Mouse (Mus musculus): ENCODE measurements around the gene R3hdm2. TPM values are rescaled to one million over a fixed set of nuclear protein-coding genes. Genes with fewer than 3 reads are reported as not detected.

Gene R3hdm2
- polyA plus RNA-seq, 1 experiment from 2014 or later: 36.1 TPM

DNA sequence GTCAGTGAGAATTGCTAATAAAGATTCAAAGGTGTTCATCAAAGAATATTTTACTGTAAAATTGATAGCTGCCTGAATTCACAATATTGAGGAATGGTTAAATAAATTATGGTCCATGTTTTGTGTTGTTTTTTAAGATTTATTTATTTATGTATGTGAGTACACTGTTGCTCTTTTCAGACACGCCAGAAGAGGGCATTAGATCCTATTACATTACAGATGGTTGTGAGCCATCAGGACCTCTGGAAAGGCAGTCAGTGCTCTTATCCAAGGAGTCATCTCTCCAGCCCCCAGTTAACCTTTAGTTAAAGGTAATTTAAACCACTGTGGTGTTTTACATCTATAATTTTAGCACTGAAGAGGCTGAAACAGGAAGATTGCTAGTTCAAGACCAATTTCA, 49.4 kb downstream of the R3hdm2 start:
- no peaks in the 10 kb centered on the region for H3K27me3 ChIP-seq (ENCODE audit: control insufficient read depth, insufficient read depth, low read length)
- ATAC-seq (replicated peaks; ENCODE audit: insufficient number of reproducible peaks, low FRiP score, low TSS enrichment, low read depth): no peak
- DNase-seq (ENCODE audit: low spot score): no peak
- H3K36me3 ChIP-seq (replicated peaks; ENCODE audit: control insufficient read depth, insufficient read depth, low read depth, low read length): no peaks in the 10 kb centered on the region
- H3K9ac ChIP-seq (replicated peaks; ENCODE audit: low read length): no peak overlapping the region
- H3K27ac ChIP-seq (replicated peaks; ENCODE audit: low read depth, low read length): no peak overlapping the region
- no peak overlapping the region for H3K4me3 ChIP-seq (ENCODE audit: low read depth, low read length)
- H3K4me2 ChIP-seq (ENCODE audit: low read depth, low read length): no peak overlapping the region
- no peaks in the 10 kb centered on the region for H3K4me1 ChIP-seq (ENCODE audit: control insufficient read depth, insufficient read depth, low read length)
- 61% methylated on average over 1 of the region's 1 CpGs for WGBS
- no peaks in the 10 kb centered on the region for H3K9me3 ChIP-seq (replicated peaks; ENCODE audit: control insufficient read depth, low read length)

DNA sequence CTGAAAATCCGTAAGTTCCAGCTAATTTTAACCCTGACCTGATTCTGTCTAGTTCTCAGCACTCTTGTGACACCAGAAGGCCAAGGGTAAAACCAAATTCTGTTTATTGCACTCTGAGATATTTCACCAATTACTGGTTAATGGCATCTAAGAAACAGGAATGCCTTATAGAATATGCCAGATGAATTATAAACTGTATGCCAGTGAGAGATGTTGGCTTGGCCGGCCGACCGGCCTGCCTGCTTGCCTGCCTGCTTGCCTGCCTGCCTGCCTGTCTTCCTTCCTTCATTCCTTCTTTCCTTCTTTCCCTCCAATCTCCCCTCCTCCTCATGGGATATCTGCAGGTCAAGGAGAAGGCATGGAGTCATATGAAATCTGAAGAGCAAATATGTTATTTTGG, 52.3 kb downstream of the R3hdm2 start:
- Histone ChIP-seq H3K4me2 (ENCODE audit: low read depth, low read length) (no peak overlapping the region), H3K9me3 (replicated peaks; ENCODE audit: control insufficient read depth, low read length) (no peaks in the 10 kb centered on the region), H3K4me3 (ENCODE audit: low read depth, low read length) (no peak overlapping the region), H3K27ac (replicated peaks; ENCODE audit: low read depth, low read length) (no peak overlapping the region), H3K36me3 (replicated peaks; ENCODE audit: control insufficient read depth, insufficient read depth, low read depth, low read length) (no peaks in the 10 kb centered on the region), H3K4me1 (ENCODE audit: control insufficient read depth, insufficient read depth, low read length) (no peaks in the 10 kb centered on the region), H3K27me3 (ENCODE audit: control insufficient read depth, insufficient read depth, low read length) (no peaks in the 10 kb centered on the region), H3K9ac (replicated peaks; ENCODE audit: low read length) (no peak overlapping the region)
- ATAC-seq (replicated peaks; ENCODE audit: insufficient number of reproducible peaks, low FRiP score, low TSS enrichment, low read depth): no peak
- WGBS: 96% methylated on average over 4 of the region's 4 CpGs
- DNase-seq (ENCODE audit: low spot score): no peak

DNA sequence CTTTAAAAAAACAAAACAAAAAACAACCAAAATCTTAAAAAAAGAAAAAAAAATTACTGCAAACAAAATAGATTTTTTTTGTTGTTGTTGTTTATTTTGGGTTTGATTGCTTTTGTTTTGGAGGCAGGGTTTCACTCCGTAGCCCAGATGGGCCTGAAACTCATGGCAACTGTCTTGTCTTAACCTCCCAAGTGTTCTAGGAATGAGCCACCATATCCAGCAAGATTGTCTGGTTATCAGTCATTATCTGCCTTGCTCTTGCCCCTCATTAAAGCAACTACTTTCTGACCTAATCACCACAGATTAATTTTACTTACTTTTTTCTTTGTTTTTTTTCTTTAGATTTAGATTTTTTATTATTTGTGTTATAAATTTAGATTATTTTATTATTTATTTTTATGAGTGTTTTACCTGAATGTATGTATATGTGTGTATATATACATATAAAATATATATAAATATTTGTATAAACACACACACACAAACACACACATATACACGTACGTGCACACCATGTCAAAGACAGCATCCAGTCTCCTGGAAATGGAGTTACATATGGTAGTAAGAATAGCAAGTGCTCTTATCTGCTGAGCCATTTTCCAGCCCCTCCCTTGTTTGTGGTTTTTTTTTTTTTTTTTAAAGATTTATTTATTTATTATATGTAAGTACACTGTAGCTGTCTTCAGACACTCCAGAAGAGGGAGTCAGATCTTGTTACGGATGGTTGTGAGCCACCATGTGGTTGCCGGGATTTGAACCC, 57.4 kb downstream of the R3hdm2 start:
- Histone ChIP-seq H3K4me1 (ENCODE audit: control insufficient read depth, insufficient read depth, low read length) (no peaks in the 10 kb centered on the region), H3K27me3 (ENCODE audit: control insufficient read depth, insufficient read depth, low read length) (no peaks in the 10 kb centered on the region), H3K9me3 (replicated peaks; ENCODE audit: control insufficient read depth, low read length) (no peaks in the 10 kb centered on the region), H3K36me3 (replicated peaks; ENCODE audit: control insufficient read depth, insufficient read depth, low read depth, low read length) (no peaks in the 10 kb centered on the region), H3K27ac (replicated peaks; ENCODE audit: low read depth, low read length) (no peak overlapping the region), H3K9ac (replicated peaks; ENCODE audit: low read length) (no peak overlapping the region), H3K4me3 (ENCODE audit: low read depth, low read length) (no peak overlapping the region), H3K4me2 (ENCODE audit: low read depth, low read length) (no peak overlapping the region)
- WGBS: 83% methylated on average over 5 of the region's 5 CpGs
- ATAC-seq (replicated peaks; ENCODE audit: insufficient number of reproducible peaks, low FRiP score, low TSS enrichment, low read depth): no peak
- no peak for DNase-seq (ENCODE audit: low spot score)

DNA sequence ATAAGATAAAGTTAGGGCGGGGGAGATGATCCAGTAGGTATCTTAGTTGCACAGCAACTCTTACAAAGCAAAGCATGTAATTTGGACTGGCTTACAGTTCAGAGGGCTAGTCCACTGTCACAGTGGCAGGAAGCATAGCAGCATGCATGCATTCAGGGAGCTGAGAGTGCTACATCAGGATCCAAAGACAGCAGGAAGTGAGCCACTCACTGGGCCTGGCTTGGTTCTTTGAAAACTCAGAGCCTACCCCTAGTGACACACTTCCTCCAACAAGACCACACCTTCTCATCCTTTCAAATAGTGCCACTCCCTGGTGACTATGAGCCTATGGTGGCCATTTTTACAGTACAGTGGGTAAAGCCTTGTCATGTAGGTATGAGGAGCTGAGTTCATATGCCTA, 73.6 kb downstream of the R3hdm2 start:
- H3K4me3 ChIP-seq (ENCODE audit: low read depth, low read length): no peak overlapping the region
- no peak overlapping the region for H3K27ac ChIP-seq (replicated peaks; ENCODE audit: low read depth, low read length)
- 94% methylated on average over 1 of the region's 1 CpGs for WGBS
- peaks cover 5% of the 10 kb centered on the region for H3K36me3 ChIP-seq (replicated peaks; ENCODE audit: control insufficient read depth, insufficient read depth, low read depth, low read length)
- ATAC-seq (replicated peaks; ENCODE audit: insufficient number of reproducible peaks, low FRiP score, low TSS enrichment, low read depth) (no peak), DNase-seq (ENCODE audit: low spot score) (no peak)
- no peaks in the 10 kb centered on the region for H3K27me3 ChIP-seq (ENCODE audit: control insufficient read depth, insufficient read depth, low read length)
- no peak overlapping the region for H3K4me2 ChIP-seq (ENCODE audit: low read depth, low read length)
- no peaks in the 10 kb centered on the region for H3K4me1 ChIP-seq (ENCODE audit: control insufficient read depth, insufficient read depth, low read length)
- H3K9ac ChIP-seq (replicated peaks; ENCODE audit: low read length): no peak overlapping the region
- H3K9me3 ChIP-seq (replicated peaks; ENCODE audit: control insufficient read depth, low read length): no peaks in the 10 kb centered on the region

DNA sequence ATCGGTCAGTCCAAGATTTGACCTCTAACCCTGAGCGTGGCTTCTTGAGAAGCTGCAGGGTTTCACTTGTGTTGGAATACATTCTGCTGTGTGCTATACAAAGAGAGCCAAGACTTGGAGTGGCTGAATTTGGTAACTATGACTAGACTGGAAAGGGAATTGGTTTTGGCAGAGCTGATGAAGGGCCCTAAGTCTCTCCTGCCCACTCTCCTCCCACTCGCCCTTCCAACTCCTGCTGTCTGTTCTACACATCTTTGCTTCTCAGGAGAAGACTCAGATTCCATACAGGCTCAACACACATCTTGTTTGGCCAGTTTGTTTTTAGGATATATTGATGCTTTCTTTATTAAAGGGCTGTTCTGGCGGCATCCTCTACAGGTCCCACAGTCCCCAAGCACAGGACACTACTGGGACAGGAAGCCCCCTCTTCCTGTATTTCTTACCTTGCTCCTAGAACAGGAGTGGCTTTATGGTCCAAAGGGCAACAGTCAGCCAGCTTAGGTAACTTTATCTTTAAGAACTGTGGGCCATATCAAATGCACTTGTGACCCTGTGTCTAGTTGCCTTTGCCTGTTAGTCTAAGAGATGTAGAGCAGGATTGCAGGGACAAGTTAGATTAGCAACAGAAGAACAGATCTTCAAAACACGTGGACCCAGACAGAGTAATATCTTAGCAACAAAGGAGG, 82.4 kb downstream of the R3hdm2 start:
- no peaks in the 10 kb centered on the region for H3K4me1 ChIP-seq (ENCODE audit: control insufficient read depth, insufficient read depth, low read length)
- H3K27me3 ChIP-seq (ENCODE audit: control insufficient read depth, insufficient read depth, low read length): no peaks in the 10 kb centered on the region
- H3K4me2 ChIP-seq (ENCODE audit: low read depth, low read length): no peak overlapping the region
- ATAC-seq (replicated peaks; ENCODE audit: insufficient number of reproducible peaks, low FRiP score, low TSS enrichment, low read depth) (no peak), DNase-seq (ENCODE audit: low spot score) (no peak)
- H3K9me3 ChIP-seq (replicated peaks; ENCODE audit: control insufficient read depth, low read length): no peaks in the 10 kb centered on the region
- no peak overlapping the region for H3K4me3 ChIP-seq (ENCODE audit: low read depth, low read length)
- 74% methylated on average over 5 of the region's 5 CpGs for WGBS
- no peaks in the 10 kb centered on the region; the same call in 1 of the 2 replicates for H3K36me3 ChIP-seq (replicated peaks; ENCODE audit: control insufficient read depth, insufficient read depth, low read depth, low read length)
- H3K9ac ChIP-seq (replicated peaks; ENCODE audit: low read length): no peak overlapping the region
- H3K27ac ChIP-seq (replicated peaks; ENCODE audit: low read depth, low read length): no peak overlapping the region

DNA sequence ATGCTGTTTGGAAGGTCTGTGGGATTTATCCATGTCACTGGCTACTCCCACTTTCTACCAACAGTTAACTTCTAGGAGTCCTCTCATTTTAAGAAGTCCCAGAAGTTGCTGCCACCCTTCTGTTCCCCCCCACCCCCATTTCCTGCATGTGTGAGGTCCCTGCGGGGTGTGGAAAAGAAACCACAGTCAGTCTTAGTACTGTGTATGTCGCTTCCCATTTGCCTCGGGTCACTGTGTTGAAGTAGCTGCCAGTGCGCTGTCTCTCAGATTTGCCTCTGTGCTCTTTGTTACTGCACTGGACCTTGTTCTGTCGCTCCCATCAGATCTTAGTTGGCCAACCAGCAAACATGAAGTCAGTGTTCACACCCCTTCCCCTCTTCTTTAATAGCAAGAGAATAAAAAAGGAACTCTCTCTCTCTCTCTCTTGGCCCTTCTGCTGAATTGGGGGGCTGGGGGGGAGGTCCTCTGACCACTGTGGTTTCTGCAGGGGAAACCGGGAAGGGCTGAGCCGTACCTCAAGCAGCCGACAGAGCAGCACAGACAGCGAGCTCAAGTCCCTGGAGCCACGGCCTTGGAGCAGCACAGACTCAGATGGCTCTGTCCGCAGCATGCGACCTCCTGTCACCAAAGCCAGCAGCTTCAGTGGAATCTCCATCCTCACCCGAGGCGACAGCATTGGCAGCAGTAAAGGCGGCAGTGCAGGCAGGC, 91.3 kb downstream of the R3hdm2 start:
- Histone ChIP-seq H3K27ac (replicated peaks; ENCODE audit: low read depth, low read length) (no peak overlapping the region), H3K9ac (replicated peaks; ENCODE audit: low read length) (no peak overlapping the region), H3K4me2 (ENCODE audit: low read depth, low read length) (no peak overlapping the region), H3K4me3 (ENCODE audit: low read depth, low read length) (no peak overlapping the region), H3K4me1 (ENCODE audit: control insufficient read depth, insufficient read depth, low read length) (no peaks in the 10 kb centered on the region), H3K27me3 (ENCODE audit: control insufficient read depth, insufficient read depth, low read length) (no peaks in the 10 kb centered on the region), H3K36me3 (replicated peaks; ENCODE audit: control insufficient read depth, insufficient read depth, low read depth, low read length) (no peaks in the 10 kb centered on the region; the same call in none of the 2 replicates), H3K9me3 (replicated peaks; ENCODE audit: control insufficient read depth, low read length) (no peaks in the 10 kb centered on the region)
- WGBS: 42% methylated on average over 15 of the region's 15 CpGs
- ATAC-seq (replicated peaks; ENCODE audit: insufficient number of reproducible peaks, low FRiP score, low TSS enrichment, low read depth) (no peak), DNase-seq (ENCODE audit: low spot score) (no peak)

DNA sequence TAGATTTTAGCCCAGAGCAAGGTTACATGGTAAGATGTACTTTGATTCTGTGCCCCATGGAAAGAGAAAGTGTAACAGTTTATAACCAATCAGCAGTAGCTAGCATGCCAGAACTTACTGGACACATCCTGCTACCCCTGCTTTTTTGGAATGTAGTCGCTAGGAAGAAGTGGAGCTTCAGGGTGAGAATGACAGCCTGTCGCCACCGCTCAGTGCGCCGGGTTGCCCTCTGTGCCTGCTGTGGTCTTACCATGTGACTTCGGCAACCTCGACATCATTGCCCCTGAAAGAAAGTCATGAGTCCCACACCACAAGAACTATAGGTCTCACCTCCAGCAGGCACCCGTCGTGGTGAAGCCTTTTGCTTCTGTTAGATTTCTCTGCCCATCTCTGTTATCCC, 92.6 kb downstream of the R3hdm2 start:
- no peaks in the 10 kb centered on the region; the same call in none of the 2 replicates for H3K36me3 ChIP-seq (replicated peaks; ENCODE audit: control insufficient read depth, insufficient read depth, low read depth, low read length)
- H3K4me3 ChIP-seq (ENCODE audit: low read depth, low read length): no peak overlapping the region
- no peak overlapping the region for H3K27ac ChIP-seq (replicated peaks; ENCODE audit: low read depth, low read length)
- 78% methylated on average over 9 of the region's 9 CpGs for WGBS
- no peak for DNase-seq (ENCODE audit: low spot score)
- H3K4me2 ChIP-seq (ENCODE audit: low read depth, low read length): no peak overlapping the region
- no peak overlapping the region for H3K9ac ChIP-seq (replicated peaks; ENCODE audit: low read length)
- H3K9me3 ChIP-seq (replicated peaks; ENCODE audit: control insufficient read depth, low read length): no peaks in the 10 kb centered on the region
- H3K4me1 ChIP-seq (ENCODE audit: control insufficient read depth, insufficient read depth, low read length): no peaks in the 10 kb centered on the region
- ATAC-seq (replicated peaks; ENCODE audit: insufficient number of reproducible peaks, low FRiP score, low TSS enrichment, low read depth): no peak
- no peaks in the 10 kb centered on the region for H3K27me3 ChIP-seq (ENCODE audit: control insufficient read depth, insufficient read depth, low read length)

DNA sequence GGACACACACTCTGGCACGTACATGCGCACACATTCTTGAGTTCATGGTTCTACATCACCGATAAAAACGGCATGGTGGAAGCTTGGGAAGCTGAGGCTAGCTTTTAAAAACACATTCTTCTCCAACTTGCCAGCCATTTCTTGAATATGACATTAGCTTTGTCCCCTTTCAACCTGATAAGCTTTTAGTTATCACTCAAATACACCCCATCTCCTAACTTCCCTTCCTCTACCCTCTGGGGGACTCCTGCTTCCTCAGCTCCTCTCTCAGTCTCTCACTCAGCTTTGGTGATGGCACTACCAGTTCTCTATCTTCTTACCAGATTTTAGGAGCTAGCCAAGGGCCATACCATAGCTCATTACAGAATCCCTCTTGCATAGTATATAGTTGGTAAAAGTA, 95.0 kb downstream of the R3hdm2 start:
- Histone ChIP-seq H3K27me3 (ENCODE audit: control insufficient read depth, insufficient read depth, low read length) (no peaks in the 10 kb centered on the region), H3K4me3 (ENCODE audit: low read depth, low read length) (no peak overlapping the region), H3K27ac (replicated peaks; ENCODE audit: low read depth, low read length) (no peak overlapping the region), H3K4me2 (ENCODE audit: low read depth, low read length) (no peak overlapping the region), H3K9me3 (replicated peaks; ENCODE audit: control insufficient read depth, low read length) (no peaks in the 10 kb centered on the region), H3K4me1 (ENCODE audit: control insufficient read depth, insufficient read depth, low read length) (no peaks in the 10 kb centered on the region), H3K9ac (replicated peaks; ENCODE audit: low read length) (no peak overlapping the region), H3K36me3 (replicated peaks; ENCODE audit: control insufficient read depth, insufficient read depth, low read depth, low read length) (no peaks in the 10 kb centered on the region; the same call in 1 of the 2 replicates)
- DNase-seq (ENCODE audit: low spot score) (no peak), ATAC-seq (replicated peaks; ENCODE audit: insufficient number of reproducible peaks, low FRiP score, low TSS enrichment, low read depth) (no peak)
- WGBS: 97% methylated on average over 4 of the region's 4 CpGs

Data from embryonic facial prominence, embryonic 11.5 days (tissue).